Mouse (Mus musculus) kidney, adult 2 months (tissue): ENCODE data around the gene Kctd15.

Source experiments
- CTCF ChIP-seq: fragments of 200-500 bp; conservative IDR thresholded peaks from 2 replicates; pipeline ENCODE4 v1.5.1; 2011; ENCODE audit warnings: low read depth, mild to moderate bottlenecking, control low read depth, low read length, moderate library complexity, mixed read lengths; ENCODE audit not compliant: insufficient read depth, insufficient read length
- POLR2A ChIP-seq: fragments of 200-500 bp; IDR thresholded peaks from one replicate; pipeline ENCODE4 v1.6.1; 2011; ENCODE audit warnings: low read depth, low read length, control low read depth

GRCm38 (mm10) chr7:34693916-34694315, 37.4 kb upstream of the Kctd15 start:
- TF ChIP-seq POLR2A = no peak
- TF ChIP-seq CTCF = no peak
